9 mouse cellular contexts compared by ENCODE assay signal in the genomic region with DNA sequence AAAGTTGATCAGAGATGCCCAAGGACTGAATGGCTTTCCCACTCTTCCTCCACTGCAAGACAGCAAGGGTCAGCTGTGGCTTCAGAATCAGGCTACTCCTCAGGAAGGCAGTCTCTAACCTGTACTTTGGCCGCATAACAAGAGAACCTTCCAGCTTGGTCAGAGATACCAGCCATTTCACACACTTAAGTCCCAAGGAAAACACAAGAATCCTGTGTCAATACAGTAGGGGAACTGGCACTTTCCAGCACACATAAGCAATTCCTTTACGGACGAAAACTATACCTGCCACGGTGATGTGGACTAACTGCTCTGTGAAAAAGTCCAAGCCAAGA. TPM values are rescaled to one million over a fixed set of nuclear protein-coding genes. Genes with fewer than 3 reads are reported as not detected.
DNase-seq lines count a peak whose midpoint lies in the region; ATAC-seq lines count a peak whose summit lies in the region.
"Had no signal": no experiment of that assay in that cellular context is flagged by ENCODE, and none has a peak within 500 bp of the region (broad histone marks: within the 10 kb centered on the region; RNA-seq: fewer than 3 reads in every experiment).

No protein-coding gene starts in this region.

- H3K27ac ChIP-seq in brown adipose tissue, adult 24 weeks (replicated peaks; ENCODE audit: low read depth, low read length), result peak overlapping the region; percentile 3
- H3K27ac ChIP-seq in intestine, embryonic 14.5 days (ENCODE audit: low read depth), result no peak overlapping the region
- H3K27ac ChIP-seq in midbrain, embryonic 15.5 days, result no peak overlapping the region

- 0 out of 2 replicates have a peak, but pooled peaks cover 7% of the 10 kb centered on the region for H3K36me3 ChIP-seq in intestine, embryonic 14.5 days (ENCODE audit: control insufficient read depth, insufficient read depth, low read length)
- peaks cover 7% of the 10 kb centered on the region; the same call in 1 of the 2 replicates for H3K36me3 ChIP-seq in midbrain, embryonic 15.5 days (replicated peaks)

- peak; percentile 69 for DNase-seq in kidney, adult 9 months
- no peak for DNase-seq in kidney, postnatal 4 days
- DNase-seq in intestine, embryonic 14.5 days (ENCODE audit: low spot score), result no peak
- no peak for DNase-seq in adrenal gland, adult 18-20 months (ENCODE audit: low spot score in 2 of 2)
- DNase-seq in cerebellum, postnatal 36 days, result no peak
- no peak for DNase-seq in adrenal gland, postnatal 25 days
- DNase-seq: gastrocnemius, postnatal 14 days had no signal

- peaks cover 24% of the 10 kb centered on the region for H3K4me1 ChIP-seq in brown adipose tissue, adult 24 weeks (ENCODE audit: control insufficient read depth, insufficient read depth, insufficient read length, low read length)
- H3K4me1 ChIP-seq in intestine, embryonic 14.5 days (replicated peaks; ENCODE audit: control insufficient read depth, insufficient read depth, low read length), result peaks cover 18% of the 10 kb centered on the region
- H3K4me1 ChIP-seq in midbrain, embryonic 15.5 days, result peaks cover 25% of the 10 kb centered on the region

- no peaks in the 10 kb centered on the region for H3K27me3 ChIP-seq in intestine, embryonic 14.5 days (replicated peaks; ENCODE audit: control insufficient read depth, insufficient read depth, low read length)
- no peaks in the 10 kb centered on the region for H3K27me3 ChIP-seq in midbrain, embryonic 15.5 days (replicated peaks)

- ATAC-seq in intestine, embryonic 14.5 days (replicated peaks; ENCODE audit: low FRiP score, low TSS enrichment, low read depth), result no peak
- ATAC-seq in midbrain, embryonic 15.5 days (replicated peaks), result no peak

- H3K4me2 ChIP-seq in intestine, embryonic 14.5 days (ENCODE audit: low read length), result peak overlapping the region; percentile 86
- H3K4me2 ChIP-seq in midbrain, embryonic 15.5 days, result peak overlapping the region; percentile 92

- H3K9me3 ChIP-seq in intestine, embryonic 14.5 days (ENCODE audit: control insufficient read depth, low read length), result no peaks in the 10 kb centered on the region
- no peaks in the 10 kb centered on the region for H3K9me3 ChIP-seq in midbrain, embryonic 15.5 days

- H3K4me3 ChIP-seq in brown adipose tissue, adult 24 weeks (ENCODE audit: insufficient read depth, low read depth, low read length), result peak overlapping the region; percentile 82
- peak overlapping the region; percentile 98 for H3K4me3 ChIP-seq in intestine, embryonic 14.5 days (ENCODE audit: low read depth, low read length)
- peak overlapping the region; percentile 99 for H3K4me3 ChIP-seq in midbrain, embryonic 15.5 days

- H3K9ac ChIP-seq in intestine, embryonic 14.5 days (ENCODE audit: low read length), result 0 out of 2 replicates have a peak overlapping the region, but pooled peaks have one; percentile 92
- no peak overlapping the region for H3K9ac ChIP-seq in midbrain, embryonic 15.5 days

- WGBS in intestine, embryonic 14.5 days, result 68% methylated on average over 4 of the region's 4 CpGs
- WGBS in midbrain, embryonic 15.5 days, result 86% methylated on average over 4 of the region's 4 CpGs

RNA-seq across cellular contexts. Expression of a gene that starts 1.3 kb away (rescaled TPM):
- 148 and 163 TPM in 2 replicates for polyA plus RNA-seq in brown adipose tissue, adult 24 weeks (2012; ENCODE audit: insufficient read depth, insufficient read length, missing spikeins)
- 61.2 and 63.0 TPM in 2 replicates for polyA plus RNA-seq in intestine, embryonic 14.5 days (2014; fragmentation: Nextera tagmentation; extraction: Ambion mirVana)
- polyA plus RNA-seq in midbrain, embryonic 15.5 days (2015; fragmentation: Nextera tagmentation; extraction: Ambion mirVana), result 39.3 and 40.9 TPM in 2 replicates
- total RNA-seq in adrenal gland, adult 18-20 months (2021), result 100 to 1,000 TPM; 189 TPM
- 160 and 171 TPM in 2 replicates for total RNA-seq in adrenal gland, postnatal 25 days (2021)

RNA-seq across cellular contexts. Expression of a gene that starts 23.0 kb away (rescaled TPM):
- not detected in 2 replicates for polyA plus RNA-seq in brown adipose tissue, adult 24 weeks (2012; ENCODE audit: insufficient read depth, insufficient read length, missing spikeins)
- polyA plus RNA-seq in intestine, embryonic 14.5 days (2014; fragmentation: Nextera tagmentation; extraction: Ambion mirVana), result 0.27 and 0.41 TPM in 2 replicates
- 10.9 and 13.6 TPM in 2 replicates for polyA plus RNA-seq in midbrain, embryonic 15.5 days (2015; fragmentation: Nextera tagmentation; extraction: Ambion mirVana)
- under 1 TPM; 0.10 to 0.16 TPM for total RNA-seq in adrenal gland, adult 18-20 months (2021)
- total RNA-seq in adrenal gland, postnatal 25 days (2021), result 0.21 TPM in 1 of 2 replicates, not detected in the other
- total RNA-seq: gastrocnemius, postnatal 14 days had no signal

RNA-seq across cellular contexts. Expression of a gene that starts 23.1 kb away (rescaled TPM):
- not detected in 2 replicates for polyA plus RNA-seq in brown adipose tissue, adult 24 weeks (2012; ENCODE audit: insufficient read depth, insufficient read length, missing spikeins)
- 0.78 and 0.96 TPM in 2 replicates for polyA plus RNA-seq in intestine, embryonic 14.5 days (2014; fragmentation: Nextera tagmentation; extraction: Ambion mirVana)
- polyA plus RNA-seq in midbrain, embryonic 15.5 days (2015; fragmentation: Nextera tagmentation; extraction: Ambion mirVana), result not detected in 2 replicates
- not detected for total RNA-seq in adrenal gland, adult 18-20 months (2021)
- not detected in 2 replicates for total RNA-seq in adrenal gland, postnatal 25 days (2021)
- total RNA-seq: gastrocnemius, postnatal 14 days had no signal

RNA-seq across cellular contexts. Expression of a gene that starts 24.4 kb away (rescaled TPM):
- polyA plus RNA-seq in brown adipose tissue, adult 24 weeks (2012; ENCODE audit: insufficient read depth, insufficient read length, missing spikeins), result 6.9 and 8.4 TPM in 2 replicates
- 55.5 and 60.0 TPM in 2 replicates for polyA plus RNA-seq in intestine, embryonic 14.5 days (2014; fragmentation: Nextera tagmentation; extraction: Ambion mirVana)
- 67.2 and 70.2 TPM in 2 replicates for polyA plus RNA-seq in midbrain, embryonic 15.5 days (2015; fragmentation: Nextera tagmentation; extraction: Ambion mirVana)
- total RNA-seq in adrenal gland, adult 18-20 months (2021), result 10 to 100 TPM; 32.0 to 43.8 TPM
- total RNA-seq in adrenal gland, postnatal 25 days (2021), result 52.2 and 53.5 TPM in 2 replicates

RNA-seq across cellular contexts. Expression of a gene that starts 26.0 kb away (rescaled TPM):
- polyA plus RNA-seq in brown adipose tissue, adult 24 weeks (2012; ENCODE audit: insufficient read depth, insufficient read length, missing spikeins), result not detected in 2 replicates
- not detected in 2 replicates for polyA plus RNA-seq in intestine, embryonic 14.5 days (2014; fragmentation: Nextera tagmentation; extraction: Ambion mirVana)
- polyA plus RNA-seq in midbrain, embryonic 15.5 days (2015; fragmentation: Nextera tagmentation; extraction: Ambion mirVana), result 2.3 and 3.3 TPM in 2 replicates
- total RNA-seq in adrenal gland, adult 18-20 months (2021), result not detected
- total RNA-seq in adrenal gland, postnatal 25 days (2021), result not detected in 2 replicates
- total RNA-seq: gastrocnemius, postnatal 14 days had no signal
